Mouse (Mus musculus): ENCODE data around the gene Sf3b1.
"Not testable (repeated sequence)": the region's sequence is repeated elsewhere in the genome, so short reads cannot be mapped to it uniquely, and the experiment has no call there.

Sf3b1 gene

DNA sequence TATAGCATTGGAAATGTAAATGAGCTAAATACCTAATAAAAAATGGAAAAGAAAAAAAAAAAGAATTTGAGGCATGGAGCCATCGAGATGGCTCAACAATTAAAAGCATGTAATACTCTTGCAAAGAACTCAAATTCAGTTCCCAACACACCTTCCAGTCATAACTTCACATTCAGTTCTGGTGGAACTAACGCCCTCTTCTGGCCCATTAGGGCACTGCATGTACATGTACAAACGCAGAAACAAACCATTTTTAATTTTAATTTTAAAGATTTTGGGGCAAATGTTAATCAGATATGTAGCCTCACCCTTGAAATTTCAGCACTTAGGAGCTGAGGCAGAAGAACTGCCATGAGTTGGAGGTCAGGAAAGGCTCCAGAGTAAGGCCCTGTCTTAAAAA, 68.8 kb downstream of the Sf3b1 start:
- in situ Hi-C loops (cut with MboI, MseI) = no loop called here

DNA sequence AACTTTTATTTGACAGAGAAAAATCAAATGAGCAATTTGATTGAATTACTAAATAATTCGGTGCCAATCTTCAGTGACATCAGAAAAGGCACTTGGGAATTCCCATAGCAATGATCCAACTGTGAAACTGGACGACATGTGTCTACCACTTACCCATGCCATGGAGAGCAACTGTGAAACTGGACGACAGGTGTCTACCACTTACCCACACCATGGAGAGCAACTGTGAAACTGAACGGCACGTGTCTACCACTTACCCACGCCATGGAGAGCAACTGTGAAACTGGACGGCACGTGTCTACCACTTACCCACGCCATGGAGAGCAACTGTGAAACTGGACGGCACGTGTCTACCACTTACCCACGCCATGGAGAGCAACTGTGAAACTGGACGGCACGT, 70.3 kb downstream of the Sf3b1 start:
- in situ Hi-C loops (cut with MboI, MseI) = not testable (repeated sequence)

DNA sequence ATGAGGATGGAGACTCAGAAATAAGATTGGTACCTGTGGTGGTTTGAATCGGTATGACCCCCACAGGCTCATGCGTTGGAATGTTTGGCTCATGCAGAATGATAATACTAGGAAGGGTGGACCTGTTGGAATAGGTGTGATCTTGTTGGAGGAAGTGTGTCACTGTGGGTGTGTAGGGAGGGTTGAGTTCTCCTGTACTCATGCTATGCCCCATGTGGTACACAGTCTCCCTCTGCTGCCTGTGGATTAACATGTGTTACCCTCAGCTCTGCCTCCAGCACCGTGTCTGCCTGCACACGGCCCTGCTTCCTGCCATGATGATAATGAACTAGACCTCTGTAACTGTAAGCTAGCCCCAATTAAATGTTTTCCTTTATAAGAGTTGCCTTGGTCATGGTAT, 72.4 kb downstream of the Sf3b1 start:
- in situ Hi-C loops (cut with MboI, MseI) = no loop called here

DNA sequence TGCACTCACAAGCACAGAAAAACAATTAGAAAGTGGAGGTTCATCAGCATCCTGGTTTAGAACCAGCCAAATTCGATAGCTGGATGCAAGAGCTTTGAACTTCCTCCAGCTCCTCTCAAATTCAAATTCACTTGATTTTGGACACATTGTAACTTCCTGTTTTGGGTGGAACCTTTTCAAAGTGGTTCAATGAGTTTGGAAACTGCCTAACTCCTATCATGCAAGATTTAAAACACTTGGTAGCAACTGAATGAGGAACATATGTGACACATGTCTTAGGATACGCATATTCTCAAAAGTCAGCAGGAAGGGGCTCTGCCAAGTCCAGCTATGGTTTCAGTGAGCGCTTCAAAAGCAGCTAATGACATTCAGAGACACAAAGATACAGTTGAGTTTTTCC, 82.6 kb downstream of the Sf3b1 start:
- in situ Hi-C loops (cut with MboI, MseI) = no loop called here

DNA sequence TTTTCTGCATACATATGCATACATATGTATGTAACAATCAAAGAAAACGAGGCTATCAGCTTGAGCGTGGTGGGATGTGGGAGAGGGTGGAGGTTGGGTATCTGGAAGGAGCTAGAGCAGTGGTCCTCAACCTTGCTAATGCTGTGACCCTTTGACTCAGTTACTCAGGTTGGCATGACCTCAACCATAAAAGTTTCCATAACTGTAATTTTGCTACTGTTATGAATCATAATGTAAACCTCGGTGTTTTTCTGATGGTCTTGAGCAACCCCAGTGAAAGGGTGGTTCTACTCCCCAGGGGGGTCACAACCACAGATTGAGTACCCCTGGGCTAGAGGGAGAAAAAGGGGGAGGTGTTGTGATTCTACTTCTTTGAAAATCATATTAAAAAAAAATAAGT, 91.8 kb downstream of the Sf3b1 start:
- in situ Hi-C loops (cut with MboI, MseI) = no loop called here
